8 mouse cellular contexts compared by ENCODE assay signal in the genomic region with DNA sequence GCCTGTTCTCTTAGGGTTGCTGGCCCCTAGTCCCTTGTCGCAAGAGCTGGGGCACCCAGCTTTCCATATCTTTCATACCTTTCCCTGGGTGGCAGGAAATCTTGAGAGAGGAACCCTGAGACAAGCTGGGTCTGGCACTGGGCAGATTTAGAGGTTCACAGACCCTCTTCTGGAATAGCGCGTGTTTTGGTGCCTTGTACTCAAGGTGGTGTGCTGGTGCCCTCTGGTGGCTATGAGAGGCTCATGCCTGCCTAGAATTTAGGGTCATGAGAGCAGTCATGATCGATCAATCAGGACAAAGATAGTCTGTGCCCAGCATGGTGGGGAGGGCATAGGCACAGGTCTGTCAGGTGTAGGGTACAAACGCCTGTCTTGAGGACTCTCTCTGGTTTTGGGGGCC. TPM values are rescaled to one million over a fixed set of nuclear protein-coding genes. Genes with fewer than 3 reads are reported as not detected.
DNase-seq lines count a peak whose midpoint lies in the region; ATAC-seq and TF ChIP-seq lines count a peak whose summit lies in the region.

No protein-coding gene starts in this region.

- 19% methylated on average over 5 of the region's 5 CpGs for WGBS in liver, embryonic 12.5 days (ENCODE audit: insufficient replicate concordance)
- WGBS in forebrain, embryonic 10.5 days: 15% methylated on average over 5 of the region's 5 CpGs
- WGBS in hindbrain, postnatal 0 days: 10% methylated on average over 5 of the region's 5 CpGs

- ATAC-seq in liver, embryonic 12.5 days: no peak
- ATAC-seq in hindbrain, postnatal 0 days: peak; percentile 61; the same call in 1 of the 2 replicates

- H3K27me3 ChIP-seq in liver, embryonic 12.5 days (replicated peaks): peaks cover 16% of the 10 kb centered on the region
- no peaks in the 10 kb centered on the region for H3K27me3 ChIP-seq in forebrain, embryonic 10.5 days (ENCODE audit: poor library complexity, severe bottlenecking)
- no peaks in the 10 kb centered on the region for H3K27me3 ChIP-seq in hindbrain, postnatal 0 days (ENCODE audit: insufficient read depth, low read length)

- H3K9me3 ChIP-seq in liver, embryonic 12.5 days (replicated peaks): no peaks in the 10 kb centered on the region
- H3K9me3 ChIP-seq in forebrain, embryonic 10.5 days: no peaks in the 10 kb centered on the region
- H3K9me3 ChIP-seq in hindbrain, postnatal 0 days (ENCODE audit: low read length): no peaks in the 10 kb centered on the region

- H3K4me3 ChIP-seq in liver, embryonic 12.5 days: no peak overlapping the region
- no peak overlapping the region for H3K4me3 ChIP-seq in forebrain, embryonic 10.5 days
- H3K4me3 ChIP-seq in hindbrain, postnatal 0 days (ENCODE audit: low read length): no peak overlapping the region

- no peak overlapping the region for H3K4me2 ChIP-seq in liver, embryonic 12.5 days
- H3K4me2 ChIP-seq in hindbrain, postnatal 0 days (ENCODE audit: low read depth, low read length): no peak overlapping the region

- H3K27ac ChIP-seq in liver, embryonic 12.5 days: no peak overlapping the region
- H3K27ac ChIP-seq in forebrain, embryonic 10.5 days: no peak overlapping the region
- H3K27ac ChIP-seq in hindbrain, postnatal 0 days: no peak overlapping the region

- peak; percentile 99 for TF ChIP-seq CTCF in hindbrain, postnatal 0 days (IDR thresholded peaks at IDR 0.05; ENCODE audit: low read depth)

- H3K9ac ChIP-seq in liver, embryonic 12.5 days: no peak overlapping the region
- H3K9ac ChIP-seq in hindbrain, postnatal 0 days (replicated peaks; ENCODE audit: low read length): no peak overlapping the region

- DNase-seq in liver: peak; percentile 63
- peak; percentile 48 for DNase-seq in c-Kit-positive CD71-negative TER-119-negative erythroid progenitor cells, embryonic 14.5 days (ENCODE audit: low read depth)
- DNase-seq in forebrain, embryonic 10.5 days (ENCODE audit: extremely low spot score, low spot score): peak; percentile 69
- DNase-seq in hindbrain, postnatal 0 days (ENCODE audit: low spot score): peak; percentile 90
- peak; percentile 50 to 70 for DNase-seq in left cerebral cortex, adult 18-20 months (ENCODE audit: low spot score in 2 of 2)
- peak; percentile 82 for DNase-seq in mesoderm, embryonic 11.5 days (ENCODE audit: low read depth, low spot score)
- DNase-seq in spleen, postnatal 10 days (ENCODE audit: low spot score in 2 of 2): peak; percentile 43 to 74

- H3K36me3 ChIP-seq in liver, embryonic 12.5 days: no peaks in the 10 kb centered on the region
- H3K36me3 ChIP-seq in forebrain, embryonic 10.5 days (replicated peaks): no peaks in the 10 kb centered on the region; the same call in 1 of the 2 replicates
- H3K36me3 ChIP-seq in hindbrain, postnatal 0 days (ENCODE audit: insufficient read depth, low read length): no peaks in the 10 kb centered on the region

- no peaks in the 10 kb centered on the region for H3K4me1 ChIP-seq in liver, embryonic 12.5 days
- H3K4me1 ChIP-seq in forebrain, embryonic 10.5 days: peaks cover 38% of the 10 kb centered on the region
- H3K4me1 ChIP-seq in hindbrain, postnatal 0 days (ENCODE audit: insufficient read depth, low read length): 0 out of 2 replicates have a peak, but pooled peaks cover 4% of the 10 kb centered on the region

RNA-seq across cellular contexts. Expression of gene Megf6, which starts 36.7 kb away (rescaled TPM):
- polyA plus RNA-seq in liver, embryonic 12.5 days (2016; fragmentation: Nextera tagmentation; extraction: Ambion mirVana): 3.8 and 4.3 TPM in 2 replicates
- 26.4 and 28.0 TPM in 2 replicates for polyA plus RNA-seq in forebrain, embryonic 10.5 days (2016; fragmentation: Nextera tagmentation; extraction: Ambion mirVana)
- total RNA-seq in hindbrain, postnatal 0 days (2014; rRNA removed): 40.5 and 54.8 TPM in 2 replicates
- polyA plus RNA-seq in hindbrain, postnatal 0 days (2015; fragmentation: Nextera tagmentation; extraction: Ambion mirVana): 7.0 and 7.2 TPM in 2 replicates
- 1 to 10 TPM; 2.5 to 5.0 TPM for total RNA-seq in left cerebral cortex, adult 18-20 months (2021)

RNA-seq across cellular contexts. Expression of gene Tprgl, which starts 46.8 kb away (rescaled TPM):
- 162 and 167 TPM in 2 replicates for polyA plus RNA-seq in liver, embryonic 12.5 days (2016; fragmentation: Nextera tagmentation; extraction: Ambion mirVana)
- polyA plus RNA-seq in forebrain, embryonic 10.5 days (2016; fragmentation: Nextera tagmentation; extraction: Ambion mirVana): 104 and 106 TPM in 2 replicates
- total RNA-seq in hindbrain, postnatal 0 days (2014; rRNA removed): 212 and 220 TPM in 2 replicates
- 228 and 239 TPM in 2 replicates for polyA plus RNA-seq in hindbrain, postnatal 0 days (2015; fragmentation: Nextera tagmentation; extraction: Ambion mirVana)
- 100 to 1,000 TPM; 172 to 194 TPM for total RNA-seq in left cerebral cortex, adult 18-20 months (2021)
